Mouse (Mus musculus) forebrain, embryonic 13.5 days (tissue): ENCODE measurements around the gene Adh7. TPM values are rescaled to one million over a fixed set of nuclear protein-coding genes. Genes with fewer than 3 reads are reported as not detected.
A peak's percentile ranks its signal among the peaks of the same experiment; 100 is the strongest.

Experiments used
- ATAC-seq: fragments of 200-750 bp; cut with Nextera tagmentation; 2 replicates; pipeline ENCODE4 v1.8.0; 2017
- H3K27ac ChIP-seq: fragments of 300-500 bp; sonication (generic); 2 replicates; pipeline ENCODE4 v1.5.1; 2015; ENCODE audit warnings: inconsistent platforms, mild to moderate bottlenecking, moderate library complexity
- H3K27me3 ChIP-seq: fragments of 300-500 bp; sonication (generic); 2 replicates; pipeline ENCODE4 v1.6.1; 2015; ENCODE audit warnings: mild to moderate bottlenecking, inconsistent platforms
- H3K36me3 ChIP-seq: fragments of 300-500 bp; sonication (generic); 2 replicates; pipeline ENCODE4 v1.6.1; 2015; ENCODE audit warnings: mild to moderate bottlenecking, inconsistent platforms; ENCODE audit not compliant: poor library complexity, severe bottlenecking
- H3K4me1 ChIP-seq: fragments of 300-500 bp; sonication (generic); 2 replicates; pipeline ENCODE4 v1.6.1; 2015; ENCODE audit warnings: inconsistent platforms
- H3K4me2 ChIP-seq: fragments of 300-500 bp; sonication (generic); 2 replicates; pipeline ENCODE4 v1.6.1; 2015; ENCODE audit warnings: inconsistent platforms, mild to moderate bottlenecking, moderate library complexity
- H3K4me3 ChIP-seq: fragments of 300-500 bp; sonication (generic); 2 replicates; pipeline ENCODE4 v1.5.1; 2015; ENCODE audit warnings: mild to moderate bottlenecking, inconsistent platforms
- H3K9ac ChIP-seq: fragments of 300-500 bp; sonication (generic); 2 replicates; pipeline ENCODE4 v1.6.1; 2015; ENCODE audit warnings: mild to moderate bottlenecking, inconsistent platforms
- H3K9me3 ChIP-seq: fragments of 300-500 bp; sonication (generic); replicated peaks from 2 replicates; pipeline ENCODE4 v1.6.1; 2016; ENCODE audit warnings: inconsistent platforms
- WGBS: fragments of 180-500 bp; shearing (Covaris S2); methylation state at CpG from one replicate; pipeline ENCODE4 v1.1.7; 2015; 5-methylcytosine and 5-hydroxymethylcytosine counted together
- polyA plus RNA-seq: library from polyadenylated mRNA; unstranded; fragments of >200 nt; fragmentation: Nextera tagmentation; extraction: Ambion mirVana; gene quantifications from 2 replicates; pipeline ENCODE4 v1.2.1, GENCODE M21; 2015

Adh7 gene
- polyA plus RNA-seq, 1 experiment from 2014 or later, result not detected

- no peaks in the 10 kb centered on the region for H3K27me3 ChIP-seq
These were observed 24.6 kb downstream of the Adh7 start for GRCm38 (mm10) chr3:138242021-138242726.

GRCm38 (mm10) chr3:138242933-138243332 is 25.4 kb downstream of the Adh7 start:
- WGBS, result 91% methylated on average over 6 of the region's 6 CpGs
- H3K27ac ChIP-seq, result no peak overlapping the region
- H3K4me1 ChIP-seq, result peaks cover 11% of the 10 kb centered on the region; the same call in 1 of the 2 replicates
- no peaks in the 10 kb centered on the region for H3K27me3 ChIP-seq
- no peak overlapping the region for H3K9ac ChIP-seq
- H3K36me3 ChIP-seq, result no peaks in the 10 kb centered on the region
- no peak for ATAC-seq
- H3K4me2 ChIP-seq, result no peak overlapping the region
- H3K4me3 ChIP-seq, result no peak overlapping the region
- no peaks in the 10 kb centered on the region for H3K9me3 ChIP-seq

More at GRCm38 (mm10) chr3:138242021-138242726, 24.6 kb downstream of the Adh7 start:
- H3K9me3 ChIP-seq, result no peaks in the 10 kb centered on the region
- 55% methylated on average over 14 of the region's 14 CpGs for WGBS
- peak; percentile 62; the same call in 1 of the 2 replicates for ATAC-seq
- no peak overlapping the region for H3K4me3 ChIP-seq
- peaks cover 11% of the 10 kb centered on the region; the same call in 1 of the 2 replicates for H3K4me1 ChIP-seq
- no peak overlapping the region for H3K9ac ChIP-seq
- 0 out of 2 replicates have a peak overlapping the region, but pooled peaks have one; percentile 4 for H3K4me2 ChIP-seq
- no peaks in the 10 kb centered on the region for H3K36me3 ChIP-seq
- H3K27ac ChIP-seq, result no peak overlapping the region

DNA sequence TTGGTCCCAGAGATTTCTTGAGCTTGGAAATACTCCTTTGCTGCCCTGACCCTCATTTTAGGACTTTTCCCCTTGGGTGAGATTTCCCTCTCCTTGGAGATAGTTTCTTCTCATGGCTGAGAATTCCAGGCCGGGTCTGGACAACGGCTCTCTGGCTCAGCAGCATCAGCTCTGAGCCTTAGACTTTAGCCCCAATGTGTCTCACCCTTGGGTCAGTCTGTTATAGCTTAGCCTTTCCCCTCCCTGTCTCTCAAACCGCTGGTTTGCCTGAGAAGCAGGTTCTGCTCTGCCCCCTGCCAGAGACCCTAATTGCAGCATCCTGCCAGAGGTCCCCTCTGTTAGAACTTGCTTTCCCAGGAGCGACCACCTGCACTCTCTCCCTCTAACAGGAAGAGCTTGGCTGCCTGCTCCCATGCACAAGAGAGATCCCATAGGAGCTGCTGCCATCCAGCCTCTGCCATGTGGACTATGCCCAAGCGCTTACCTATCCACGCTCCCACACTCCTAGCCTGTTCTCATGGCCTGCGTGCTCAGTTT is 26.8 kb downstream of the Adh7 start:
- no peak overlapping the region for H3K9ac ChIP-seq
- H3K27me3 ChIP-seq, result no peaks in the 10 kb centered on the region
- no peaks in the 10 kb centered on the region for H3K36me3 ChIP-seq
- WGBS, result 79% methylated on average over 7 of the region's 7 CpGs
- no peak overlapping the region for H3K27ac ChIP-seq
- no peak for ATAC-seq
- no peak overlapping the region for H3K4me2 ChIP-seq
- no peaks in the 10 kb centered on the region for H3K9me3 ChIP-seq
- no peak overlapping the region for H3K4me3 ChIP-seq
- peaks cover 11% of the 10 kb centered on the region; the same call in 1 of the 2 replicates for H3K4me1 ChIP-seq

DNA sequence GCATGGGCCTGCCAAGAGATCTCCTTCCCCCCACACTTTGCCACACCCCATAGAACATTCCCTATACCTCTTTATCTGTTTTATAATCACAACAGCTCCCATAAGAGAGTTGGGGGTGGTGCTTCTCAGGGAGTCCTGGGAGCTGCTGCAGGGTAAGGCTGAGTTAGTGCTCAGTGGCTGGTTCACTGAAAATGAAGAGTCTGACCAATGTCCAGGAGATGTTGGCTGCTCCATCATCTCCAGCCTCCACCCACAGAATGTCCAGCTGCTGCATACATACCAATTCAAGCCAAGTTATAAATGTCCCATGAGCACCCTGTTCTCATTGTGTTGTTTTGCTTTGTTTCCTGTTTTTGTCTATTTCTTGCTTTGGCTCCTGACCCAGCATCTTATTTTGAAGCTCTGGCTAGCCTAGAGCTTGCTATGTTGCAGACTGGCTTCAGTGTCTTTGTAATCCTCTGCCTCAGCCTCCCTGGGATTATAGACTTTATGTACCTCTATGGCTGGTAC is 29.0 kb downstream of the Adh7 start:
- Histone ChIP-seq H3K27me3 (no peaks in the 10 kb centered on the region), H3K4me1 (peaks cover 7% of the 10 kb centered on the region; the same call in 1 of the 2 replicates), H3K9me3 (no peaks in the 10 kb centered on the region), H3K4me2 (no peak overlapping the region), H3K36me3 (no peaks in the 10 kb centered on the region), H3K4me3 (no peak overlapping the region), H3K27ac (no peak overlapping the region), H3K9ac (no peak overlapping the region)
- no peak for ATAC-seq

GRCm38 (mm10) chr3:138247241-138247640 is 29.7 kb downstream of the Adh7 start:
- ATAC-seq, result no peak

DNA sequence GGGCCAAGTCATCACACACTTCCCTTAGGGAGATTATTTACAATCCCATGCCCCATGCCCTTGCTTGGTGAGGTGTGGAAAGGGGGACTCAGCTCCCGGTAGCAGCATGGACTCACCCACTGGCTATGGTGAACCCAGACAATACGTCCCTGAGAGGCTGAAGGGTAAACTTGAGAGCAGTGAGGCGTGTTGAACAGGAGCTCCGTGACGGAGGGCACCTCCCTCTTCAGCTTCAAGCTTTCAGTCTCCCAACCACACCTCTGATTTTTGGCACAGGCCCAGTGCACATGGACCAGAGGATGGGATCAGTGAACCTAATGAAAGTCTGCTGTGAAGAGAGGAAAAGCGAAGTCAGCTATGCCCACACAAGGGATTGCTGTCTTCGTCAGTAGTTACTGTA is 30.5 kb downstream of the Adh7 start:
- 77% methylated on average over 7 of the region's 7 CpGs for WGBS
- ATAC-seq, result no peak
- H3K9me3 ChIP-seq, result no peaks in the 10 kb centered on the region
- no peaks in the 10 kb centered on the region for H3K4me1 ChIP-seq
- no peak overlapping the region for H3K4me2 ChIP-seq
- no peak overlapping the region for H3K9ac ChIP-seq
- H3K27me3 ChIP-seq, result no peaks in the 10 kb centered on the region
- no peak overlapping the region for H3K4me3 ChIP-seq
- no peaks in the 10 kb centered on the region for H3K36me3 ChIP-seq
- H3K27ac ChIP-seq, result no peak overlapping the region

More at GRCm38 (mm10) chr3:138247241-138247640, 29.7 kb downstream of the Adh7 start:
- no peaks in the 10 kb centered on the region for H3K27me3 ChIP-seq
- no peaks in the 10 kb centered on the region for H3K9me3 ChIP-seq
- no peaks in the 10 kb centered on the region for H3K36me3 ChIP-seq
- no peak overlapping the region for H3K9ac ChIP-seq
- H3K4me3 ChIP-seq, result no peak overlapping the region
- 0 out of 2 replicates have a peak, but pooled peaks cover 2% of the 10 kb centered on the region for H3K4me1 ChIP-seq
- no peak overlapping the region for H3K27ac ChIP-seq
- 82% methylated on average over 4 of the region's 4 CpGs for WGBS
- no peak overlapping the region for H3K4me2 ChIP-seq

- Histone ChIP-seq H3K4me3 (no peak overlapping the region), H3K9ac (no peak overlapping the region), H3K4me1 (no peaks in the 10 kb centered on the region), H3K27me3 (no peaks in the 10 kb centered on the region), H3K36me3 (no peaks in the 10 kb centered on the region), H3K9me3 (no peaks in the 10 kb centered on the region), H3K4me2 (no peak overlapping the region), H3K27ac (no peak overlapping the region)
- WGBS, result 95% methylated on average over 8 of the region's 8 CpGs
- ATAC-seq, result no peak
These were observed 31.2 kb downstream of the Adh7 start for GRCm38 (mm10) chr3:138248746-138249145.

GRCm38 (mm10) chr3:138251156-138251555 is 33.6 kb downstream of the Adh7 start:
- no peaks in the 10 kb centered on the region for H3K27me3 ChIP-seq
- WGBS, result 81% methylated on average over 6 of the region's 6 CpGs
- no peak overlapping the region for H3K9ac ChIP-seq
- no peak overlapping the region for H3K27ac ChIP-seq
- H3K4me3 ChIP-seq, result no peak overlapping the region
- no peak for ATAC-seq
- H3K4me2 ChIP-seq, result no peak overlapping the region
- H3K9me3 ChIP-seq, result no peaks in the 10 kb centered on the region
- no peaks in the 10 kb centered on the region for H3K4me1 ChIP-seq
- no peaks in the 10 kb centered on the region for H3K36me3 ChIP-seq

DNA sequence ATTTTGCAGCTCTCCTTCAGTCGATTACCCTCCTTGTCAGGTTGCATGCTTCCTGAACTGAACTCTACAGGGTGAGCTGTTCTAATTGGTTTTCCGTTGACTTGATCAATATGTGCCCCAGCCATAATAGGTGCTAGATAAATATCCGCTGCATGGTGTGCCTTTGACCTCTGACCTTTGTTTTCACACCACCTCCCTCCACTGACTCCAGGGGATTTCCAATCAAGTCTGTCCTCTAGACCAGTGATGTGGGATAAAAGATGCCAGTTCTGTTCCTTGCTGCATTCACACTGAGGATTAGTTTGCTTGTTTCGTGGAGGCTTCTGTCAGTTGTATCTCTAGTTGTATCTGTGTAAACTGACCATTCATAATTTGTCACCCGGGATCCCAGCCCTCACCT is 36.6 kb downstream of the Adh7 start:
- H3K4me2 ChIP-seq, result no peak overlapping the region
- no peaks in the 10 kb centered on the region for H3K36me3 ChIP-seq
- no peak overlapping the region for H3K4me3 ChIP-seq
- no peaks in the 10 kb centered on the region for H3K9me3 ChIP-seq
- no peak overlapping the region for H3K9ac ChIP-seq
- no peaks in the 10 kb centered on the region for H3K4me1 ChIP-seq
- WGBS, result 38% methylated on average over 5 of the region's 5 CpGs
- no peak for ATAC-seq
- H3K27ac ChIP-seq, result no peak overlapping the region
- H3K27me3 ChIP-seq, result no peaks in the 10 kb centered on the region

GRCm38 (mm10) chr3:138255366-138255765 is 37.8 kb downstream of the Adh7 start:
- Histone ChIP-seq H3K9ac (no peak overlapping the region), H3K4me3 (no peak overlapping the region), H3K4me1 (no peaks in the 10 kb centered on the region), H3K36me3 (no peaks in the 10 kb centered on the region), H3K4me2 (no peak overlapping the region), H3K27me3 (no peaks in the 10 kb centered on the region), H3K9me3 (no peaks in the 10 kb centered on the region), H3K27ac (no peak overlapping the region)
- WGBS, result 88% methylated on average over 3 of the region's 3 CpGs
- no peak for ATAC-seq

DNA sequence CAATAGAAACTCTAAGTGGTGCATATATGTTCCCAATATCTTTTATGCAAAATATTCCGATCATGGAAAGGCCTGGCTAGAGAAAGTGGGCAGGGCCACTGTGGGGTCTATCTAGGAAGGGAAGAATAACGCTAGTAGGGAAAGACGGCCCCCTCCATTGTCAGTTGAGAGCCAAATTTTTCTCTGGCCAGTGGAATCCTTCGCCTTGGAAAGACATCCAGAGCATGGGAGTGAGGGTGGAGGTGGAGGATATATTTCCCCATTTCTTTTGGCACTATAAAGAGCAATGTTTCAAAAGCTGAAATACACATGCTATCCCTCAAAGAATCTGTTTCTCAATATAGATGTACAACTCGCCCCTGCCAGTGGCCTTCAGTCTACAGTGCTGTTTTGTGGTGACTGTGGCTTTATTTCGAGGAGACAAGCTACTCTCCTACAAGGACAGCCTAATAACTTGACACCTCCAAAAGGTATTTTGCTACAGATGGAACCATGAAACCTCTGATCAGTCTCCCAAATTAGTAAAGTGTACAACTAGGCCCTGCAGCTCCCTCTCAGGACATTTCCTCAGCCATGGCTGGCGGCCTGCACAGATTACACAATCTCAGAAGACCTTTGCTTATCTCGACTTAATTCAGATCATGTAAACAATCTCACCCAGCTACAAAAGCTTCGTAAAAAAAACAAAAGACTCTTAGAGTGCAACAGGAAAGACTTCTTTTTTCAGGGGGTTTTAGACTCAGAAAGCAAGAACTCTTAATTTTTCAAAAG is 38.4 kb downstream of the Adh7 start:
- H3K4me2 ChIP-seq, result no peak overlapping the region
- no peaks in the 10 kb centered on the region for H3K27me3 ChIP-seq
- no peak overlapping the region for H3K9ac ChIP-seq
- no peaks in the 10 kb centered on the region for H3K9me3 ChIP-seq
- H3K36me3 ChIP-seq, result no peaks in the 10 kb centered on the region
- no peaks in the 10 kb centered on the region for H3K4me1 ChIP-seq
- WGBS, result 83% methylated on average over 9 of the region's 9 CpGs
- no peak overlapping the region for H3K27ac ChIP-seq
- no peak for ATAC-seq
- H3K4me3 ChIP-seq, result no peak overlapping the region
